Mouse (Mus musculus): ENCODE measurements at regions not wholly inside any gene's neighbourhood (a gene's known extent, or its start where the extent isn't known, plus 50 kb on each side); places are given as distances from the start of the nearest gene placed in this dataset.

- no peak for DNase-seq
Measured at GRCm38 (mm10) chr13:39702621-39703020, 658.6 kb downstream of the Ofcc1 start.

- peak; percentile 1 for DNase-seq
Measured at GRCm38 (mm10) chr13:39691291-39692024, 669.8 kb downstream of the Ofcc1 start.

GRCm38 (mm10) chr13:39664548-39664947 is 696.7 kb downstream of the Ofcc1 start:
- DNase-seq = no peak

DNA sequence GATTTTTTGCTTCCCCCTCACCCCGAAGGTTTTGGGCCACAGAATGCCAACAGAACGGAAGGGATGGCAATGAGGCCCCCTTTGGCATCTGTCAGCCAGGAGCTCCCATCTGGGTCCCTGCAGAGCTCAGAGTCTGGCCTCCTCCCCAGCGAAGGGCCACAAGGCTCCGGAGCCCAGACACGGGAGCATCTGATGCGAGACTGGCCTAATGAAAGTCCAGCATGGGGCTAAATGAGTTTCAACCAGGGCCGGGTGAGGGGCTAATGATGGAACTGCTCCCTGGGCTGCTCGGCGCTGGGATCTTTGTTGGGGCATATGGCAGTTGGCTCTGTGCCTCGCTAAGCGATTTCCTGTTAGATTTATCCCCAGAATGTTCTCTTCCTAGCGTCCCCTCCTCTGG is 688.8 kb upstream of the Slc35b3 start:
- no peak for DNase-seq

DNA sequence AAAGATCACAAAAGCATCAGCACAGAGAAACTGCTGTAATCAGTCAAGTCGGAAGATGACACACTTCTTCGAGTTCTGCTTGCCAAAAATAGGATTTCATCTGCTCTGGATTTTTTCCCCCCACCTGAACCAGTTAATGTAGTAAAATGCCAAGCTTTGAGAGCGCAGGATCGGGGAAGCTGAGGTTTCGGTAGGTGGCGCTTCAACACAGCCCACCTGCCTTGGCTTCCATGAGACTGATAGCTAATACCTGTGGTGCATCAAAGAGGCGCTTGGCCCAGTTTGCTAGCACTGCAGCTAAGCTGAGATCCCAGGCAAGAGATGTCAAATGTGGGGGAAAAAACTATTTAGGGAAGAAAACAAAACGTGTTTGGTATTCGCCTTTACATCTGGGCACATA is 686.7 kb upstream of the Slc35b3 start:
- peak; percentile 47 for DNase-seq

- no peak for DNase-seq
Measured at GRCm38 (mm10) chr13:39631506-39632132, 670.9 kb upstream of the Slc35b3 start.

Measured in kidney, postnatal 14 days (tissue).